19 mouse cellular contexts compared by ENCODE assay signal in genomic region chr15:12214531-12215414, GRCm38 (mm10). TPM values are rescaled to one million over a fixed set of nuclear protein-coding genes. Genes with fewer than 3 reads are reported as not detected.
DNase-seq lines count a peak whose midpoint lies in the region; ATAC-seq and TF ChIP-seq lines count a peak whose summit lies in the region.
"Had no signal": no experiment of that assay in that cellular context is flagged by ENCODE, and none has a peak within 500 bp of the region (broad histone marks: within the 10 kb centered on the region; RNA-seq: fewer than 3 reads in every experiment).

No protein-coding gene starts in this region.

- peak; percentile 49 to 59 for DNase-seq in cerebellum, adult 2 months
- DNase-seq in cerebellum, postnatal 4 days (ENCODE audit: low spot score in 2 of 2): no peak
- no peak for DNase-seq in heart, postnatal 4 days
- DNase-seq: adrenal gland, postnatal 36 days; kidney, postnatal 36 days; left cerebral cortex, postnatal 4 days; lung, postnatal 36 days; thymus, postnatal 25 days had no signal

- H3K27ac ChIP-seq in cerebellum, adult 2 months (ENCODE audit: insufficient read depth, low read length): peak overlapping the region; percentile 97
- peak overlapping the region; percentile 20; the same call in 1 of the 2 replicates for H3K27ac ChIP-seq in heart, embryonic 13.5 days (replicated peaks)
- H3K27ac ChIP-seq: hindbrain, embryonic 10.5 days; limb, embryonic 15.5 days; liver, embryonic 15.5 days; lung, embryonic 15.5 days had no signal

- TF ChIP-seq POLR2A in cerebellum, adult 2 months (IDR thresholded peaks at IDR 0.05; ENCODE audit: borderline replicate concordance, insufficient read depth, low read length): no peak

- H3K36me3 ChIP-seq in heart, embryonic 13.5 days: 0 out of 2 replicates have a peak, but pooled peaks cover 3% of the 10 kb centered on the region
- H3K36me3 ChIP-seq in megakaryocyte, embryonic 14.5 days (replicated peaks; ENCODE audit: low read length): peaks cover 75% of the 10 kb centered on the region
- H3K36me3 ChIP-seq: hindbrain, embryonic 10.5 days; limb, embryonic 15.5 days; lung, embryonic 15.5 days had no signal

- no peak overlapping the region for H3K4me2 ChIP-seq in heart, embryonic 13.5 days
- H3K4me2 ChIP-seq: limb, embryonic 15.5 days; liver, embryonic 15.5 days; lung, embryonic 15.5 days; midbrain, embryonic 11.5 days had no signal

- H3K9ac ChIP-seq in heart, embryonic 13.5 days: peak overlapping the region; percentile 24; the same call in 1 of the 2 replicates
- H3K9ac ChIP-seq: limb, embryonic 15.5 days; liver, embryonic 15.5 days; lung, embryonic 15.5 days had no signal

- peaks cover 58% of the 10 kb centered on the region for H3K4me1 ChIP-seq in cerebellum, adult 2 months (ENCODE audit: control insufficient read depth, insufficient read depth, low read length)
- peaks cover 70% of the 10 kb centered on the region for H3K4me1 ChIP-seq in heart, embryonic 13.5 days
- peaks cover 100% of the 10 kb centered on the region for H3K4me1 ChIP-seq in megakaryocyte, embryonic 14.5 days

- H3K27me3 ChIP-seq in cerebellum, adult 2 months (ENCODE audit: control insufficient read depth, insufficient read depth, low read length): no peaks in the 10 kb centered on the region
- H3K27me3 ChIP-seq in heart, embryonic 13.5 days (replicated peaks): no peaks in the 10 kb centered on the region
- no peaks in the 10 kb centered on the region for H3K27me3 ChIP-seq in megakaryocyte, embryonic 14.5 days (replicated peaks)
- H3K27me3 ChIP-seq: limb, embryonic 15.5 days; liver, embryonic 15.5 days; lung, embryonic 15.5 days had no signal

- TF ChIP-seq CTCF in cerebellum, adult 2 months (IDR thresholded peaks at IDR 0.05; ENCODE audit: borderline replicate concordance, insufficient read depth, low read depth, low read length): no peak

- ATAC-seq in heart, embryonic 13.5 days (ENCODE audit: extremely low read depth, insufficient number of reproducible peaks, low FRiP score, low TSS enrichment): no peak
- ATAC-seq in megakaryocyte, adult 5-6 weeks (ENCODE audit: poor library complexity, severe bottlenecking): no peak
- no peak for ATAC-seq in inflammation-experienced regulatory T-cells, adult 6 months
- ATAC-seq: hindbrain, embryonic 16.5 days; intestine, embryonic 16.5 days had no signal

- 21% methylated on average over 14 of the region's 14 CpGs for WGBS in cerebellum, adult 2 months
- WGBS in heart, embryonic 13.5 days: 68% methylated on average over 14 of the region's 14 CpGs

- no peaks in the 10 kb centered on the region for H3K9me3 ChIP-seq in heart, embryonic 13.5 days
- no peaks in the 10 kb centered on the region for H3K9me3 ChIP-seq in megakaryocyte, embryonic 14.5 days
- H3K9me3 ChIP-seq: hindbrain, embryonic 10.5 days; limb, embryonic 15.5 days; liver, embryonic 15.5 days; lung, embryonic 15.5 days had no signal

- H3K4me3 ChIP-seq in cerebellum, adult 2 months (replicated peaks; ENCODE audit: insufficient read depth, low read depth, low read length): no peak overlapping the region
- H3K4me3 ChIP-seq in heart, embryonic 13.5 days: no peak overlapping the region
- H3K4me3 ChIP-seq in megakaryocyte, embryonic 14.5 days (replicated peaks): peak overlapping the region; percentile 55
- H3K4me3 ChIP-seq: hindbrain, embryonic 10.5 days; limb, embryonic 15.5 days; liver, embryonic 15.5 days; lung, embryonic 15.5 days had no signal

RNA-seq across cellular contexts. Expression of gene Mtmr12, which starts 9.9 kb away (rescaled TPM):
- polyA plus RNA-seq in cerebellum, adult 2 months (2012; rRNA removed): 18.7 and 19.0 TPM in 2 replicates
- 11.4 and 12.0 TPM in 2 replicates for polyA plus RNA-seq in heart, embryonic 13.5 days (2015; fragmentation: Nextera tagmentation; extraction: Ambion mirVana)
- 10 to 100 TPM; 19.6 to 22.4 TPM for total RNA-seq in heart, postnatal 4 days (2021)
- 4.4 and 4.6 TPM in 2 replicates for polyA plus RNA-seq in megakaryocyte, embryonic 14.5 days (2012; ENCODE audit: insufficient read depth, low replicate concordance)
- 16.1 and 17.4 TPM in 2 replicates for total RNA-seq in megakaryocyte, adult 5-6 weeks (2015)
- 20.6 and 23.3 TPM in 2 replicates for total RNA-seq in megakaryocyte, adult 5-6 weeks (2017)
- polyA plus RNA-seq in inflammation-experienced regulatory T-cells, adult 6 months (2017; shearing (Covaris generic)): 10 to 100 TPM; 22.2 to 26.2 (median 25.0) TPM

Comparison
In these comparisons a context has a peak if more than half of its experiments do, and no peak if none do; other contexts are left out.
1. DNase-seq: peak in cerebellum, adult 2 months (2 of 2); none in cerebellum, postnatal 4 days (0 of 2) and heart, postnatal 4 days (single experiment).